Mouse (Mus musculus) brain, embryonic 14.5 days (tissue): ENCODE measurements around the gene Bdnf. TPM values are rescaled to one million over a fixed set of nuclear protein-coding genes. Genes with fewer than 3 reads are reported as not detected.

Source experiments
- DNase-seq: peaks from one replicate; pipeline ENCODE4 v3.0.0-alpha.2; 2011; ENCODE audit warnings: low read depth
- CTCF ChIP-seq: fragments of 200-500 bp; IDR thresholded peaks from 2 replicates; pipeline ENCODE4 v1.5.1; 2012; ENCODE audit warnings: inconsistent platforms, mild to moderate bottlenecking, moderate library complexity, borderline replicate concordance; ENCODE audit not compliant: insufficient read depth, insufficient read length; ENCODE audit errors: extremely low read depth
- POLR2A ChIP-seq: fragments of 200-500 bp; IDR thresholded peaks from 2 replicates; pipeline ENCODE4 v1.6.1; 2012; ENCODE audit warnings: mild to moderate bottlenecking, inconsistent platforms, borderline replicate concordance; ENCODE audit not compliant: poor library complexity, insufficient read depth, insufficient read length, severe bottlenecking; ENCODE audit errors: extremely low read depth
- polyA plus RNA-seq: library from polyadenylated mRNA; depleted of rRNA; stranded (reverse); fragments of >200 nt; gene quantifications from 2 replicates; pipeline ENCODE4 v1.2.3, GENCODE M21; 2012; rRNA removed

The Bdnf gene
- polyA plus RNA-seq, 1 experiment: 2.3 TPM

DNA sequence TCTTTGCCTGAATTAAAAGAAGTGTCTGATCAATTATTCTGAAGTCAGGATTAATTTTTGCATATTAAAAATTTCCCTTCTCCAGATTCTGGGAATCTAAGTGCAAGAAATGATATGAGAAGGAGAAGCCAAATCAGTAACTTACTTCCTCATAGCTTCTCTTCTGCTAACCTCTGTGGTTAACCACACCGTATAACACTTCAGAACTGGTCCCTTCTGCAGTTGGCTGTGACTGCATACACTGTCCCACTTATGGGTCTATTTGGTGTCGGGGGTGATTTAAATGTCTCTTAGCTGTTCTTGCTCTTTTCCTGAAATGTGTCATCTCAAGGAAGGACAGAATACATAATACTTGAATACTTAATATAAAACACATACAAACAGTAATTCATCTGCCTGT, 81.8 kb downstream of the Bdnf start:
- TF ChIP-seq CTCF (no peak), POLR2A (no peak)
- no peak for DNase-seq

DNA sequence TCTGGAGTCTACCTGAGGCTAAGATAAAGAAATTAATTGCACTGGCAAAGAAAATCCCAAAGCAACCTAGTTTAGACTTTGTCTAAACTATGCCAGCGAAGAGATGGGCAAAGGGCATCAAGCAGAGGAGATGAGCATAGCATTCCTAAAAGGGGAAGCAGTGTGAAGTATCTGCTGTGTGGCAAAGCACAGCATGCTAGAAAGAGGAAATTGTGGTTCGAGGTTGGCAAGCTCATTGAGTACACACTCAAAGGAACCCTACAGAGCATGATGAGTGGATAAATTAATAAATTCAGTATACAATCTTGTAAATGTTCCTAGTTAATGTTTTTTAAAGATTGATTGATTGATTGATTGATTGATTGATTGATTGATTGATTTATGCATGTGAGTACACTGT, 92.3 kb downstream of the Bdnf start:
- no peak for TF ChIP-seq POLR2A
- TF ChIP-seq CTCF: no peak
- DNase-seq: no peak

DNA sequence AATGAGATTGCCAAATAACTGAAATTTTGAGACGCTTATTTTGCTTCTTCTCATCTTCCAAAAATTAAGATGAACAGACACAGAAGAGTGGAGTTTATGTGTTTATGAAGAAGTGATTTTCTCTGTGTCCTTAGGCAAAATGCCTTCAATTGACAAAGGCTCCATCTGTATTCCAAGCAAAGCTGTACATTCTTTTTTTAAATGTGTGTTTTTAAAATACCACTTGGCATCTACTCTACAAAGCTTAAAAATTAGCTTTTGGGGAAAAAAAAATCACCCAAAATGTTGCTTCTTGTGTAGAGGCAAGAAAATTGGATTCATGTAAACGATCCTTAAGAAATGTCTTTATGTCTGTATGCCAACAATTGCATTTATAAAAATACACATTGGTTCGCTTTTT, 94.3 kb downstream of the Bdnf start:
- DNase-seq: no peak

DNA sequence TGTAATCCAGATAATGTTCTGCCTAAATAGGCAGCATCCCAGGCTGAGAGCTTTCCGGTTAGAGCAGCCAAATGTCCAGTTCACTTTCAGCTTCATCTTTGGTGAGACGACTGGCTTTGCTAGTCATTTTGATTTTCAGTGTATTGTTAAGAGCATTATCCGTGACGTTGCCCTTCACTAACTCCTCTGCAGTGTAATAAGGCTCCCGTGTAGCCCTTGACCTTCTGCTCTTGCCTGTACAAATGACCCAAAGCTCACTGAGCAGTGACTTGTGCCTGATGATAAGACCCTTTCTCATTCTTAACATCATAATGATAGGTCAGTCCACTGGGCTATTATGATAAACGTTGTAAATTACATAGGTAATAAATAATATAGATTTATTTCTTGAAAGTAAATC, 101.9 kb downstream of the Bdnf start:
- TF ChIP-seq POLR2A (no peak), CTCF (no peak)
- no peak for DNase-seq

More for the DNA sequence above, 94.3 kb downstream of the Bdnf start:
- TF ChIP-seq CTCF: no peak
- TF ChIP-seq POLR2A: no peak

Other genes starting within 250 kb of the Bdnf start
- gene Lin7c, start 216.2 kb downstream of the Bdnf start, polyA plus RNA-seq: 51.6 and 82.4 TPM in 2 replicates
- 9.2 and 15.1 TPM in 2 replicates for gene Lgr4, start 242.9 kb downstream of the Bdnf start, polyA plus RNA-seq